24 mouse cellular contexts compared by ENCODE assay signal in genomic region chr4:139825326-139826112, GRCm38 (mm10). TPM values are rescaled to one million over a fixed set of nuclear protein-coding genes. Genes with fewer than 3 reads are reported as not detected.
A peak's percentile ranks its signal among the peaks of the same experiment; 100 is the strongest.
DNase-seq lines count a peak whose midpoint lies in the region; ATAC-seq lines count a peak whose summit lies in the region.
"Had no signal": no experiment of that assay in that cellular context is flagged by ENCODE, and none has a peak within 500 bp of the region (broad histone marks: within the 10 kb centered on the region; RNA-seq: fewer than 3 reads in every experiment).

No protein-coding gene starts in this region.

- no peaks in the 10 kb centered on the region for H3K4me1 ChIP-seq in embryonic facial prominence, embryonic 14.5 days (ENCODE audit: control insufficient read depth, insufficient read depth, low read length)
- H3K4me1 ChIP-seq in midbrain, embryonic 16.5 days (ENCODE audit: control insufficient read depth, insufficient read depth, low read length), result peaks cover 24% of the 10 kb centered on the region
- H3K4me1 ChIP-seq: megakaryocyte, embryonic 14.5 days had no signal

- no peak for ATAC-seq in embryonic facial prominence, embryonic 14.5 days (ENCODE audit: low read depth)
- ATAC-seq in midbrain, embryonic 16.5 days, result no peak
- ATAC-seq: forebrain, embryonic 16.5 days; intestine, postnatal 0 days had no signal

- H3K36me3 ChIP-seq in embryonic facial prominence, embryonic 14.5 days (ENCODE audit: control insufficient read depth, insufficient read depth, low read length), result no peaks in the 10 kb centered on the region
- H3K36me3 ChIP-seq in midbrain, embryonic 16.5 days (ENCODE audit: control insufficient read depth, insufficient read depth, low read length), result no peaks in the 10 kb centered on the region
- H3K36me3 ChIP-seq: heart, embryonic 13.5 days; limb, embryonic 15.5 days had no signal

- H3K9me3 ChIP-seq in embryonic facial prominence, embryonic 14.5 days (ENCODE audit: control insufficient read depth, low read length), result no peaks in the 10 kb centered on the region
- no peaks in the 10 kb centered on the region for H3K9me3 ChIP-seq in midbrain, embryonic 16.5 days (replicated peaks; ENCODE audit: control insufficient read depth, low read length, poor library complexity, severe bottlenecking)
- H3K9me3 ChIP-seq: heart, embryonic 13.5 days; limb, embryonic 15.5 days; megakaryocyte, embryonic 14.5 days had no signal

- no peak overlapping the region for H3K27ac ChIP-seq in embryonic facial prominence, embryonic 14.5 days (replicated peaks; ENCODE audit: low read depth, low read length)
- peak overlapping the region; percentile 51; the same call in 1 of the 2 replicates for H3K27ac ChIP-seq in midbrain, embryonic 16.5 days (ENCODE audit: low read length)
- H3K27ac ChIP-seq: heart, embryonic 13.5 days; limb, embryonic 15.5 days; stomach, postnatal 0 days had no signal

- DNase-seq in embryo, embryonic 10.5 days (ENCODE audit: low spot score), result peak; percentile 44
- no peak for DNase-seq in embryo, embryonic 11 days
- peak; percentile 51 for DNase-seq in ES-CJ7 (ENCODE audit: low read depth, low spot score)
- no peak for DNase-seq in embryonic facial prominence, embryonic 14.5 days (ENCODE audit: low spot score)
- no peak for DNase-seq in adrenal gland, postnatal 36 days
- DNase-seq in heart, adult 8-10 months (ENCODE audit: low spot score), result no peak
- DNase-seq in spleen, adult 12 weeks (ENCODE audit: low spot score), result no peak
- DNase-seq: adrenal gland, adult 8-10 months; cerebellum, adult 11-12 months; cerebellum, postnatal 25 days; kidney, postnatal 10 days; layer of hippocampus, adult 9-11 months; lung, postnatal 10 days; right cerebral cortex, postnatal 25 days had no signal

- H3K4me2 ChIP-seq in embryonic facial prominence, embryonic 14.5 days (ENCODE audit: low read depth, low read length), result peak overlapping the region; percentile 53; the same call in 1 of the 2 replicates
- H3K4me2 ChIP-seq in midbrain, embryonic 16.5 days (ENCODE audit: low read length), result peak overlapping the region; percentile 46; the same call in 1 of the 2 replicates
- H3K4me2 ChIP-seq: heart, embryonic 13.5 days; limb, embryonic 15.5 days had no signal

- 0 out of 2 replicates have a peak overlapping the region, but pooled peaks have one; percentile 16 for H3K9ac ChIP-seq in embryonic facial prominence, embryonic 14.5 days (ENCODE audit: low read depth, low read length)
- peak overlapping the region; percentile 39; the same call in 1 of the 2 replicates for H3K9ac ChIP-seq in midbrain, embryonic 16.5 days (ENCODE audit: low read depth, low read length)
- H3K9ac ChIP-seq: heart, embryonic 13.5 days; limb, embryonic 15.5 days had no signal

- no peak overlapping the region for H3K4me3 ChIP-seq in embryonic facial prominence, embryonic 14.5 days (ENCODE audit: low read depth, low read length)
- H3K4me3 ChIP-seq in midbrain, embryonic 16.5 days (ENCODE audit: low read depth, low read length), result no peak overlapping the region; the same call in 1 of the 2 replicates
- H3K4me3 ChIP-seq: heart, embryonic 13.5 days; limb, embryonic 15.5 days; megakaryocyte, embryonic 14.5 days had no signal

- peaks cover 100% of the 10 kb centered on the region for H3K27me3 ChIP-seq in embryonic facial prominence, embryonic 14.5 days (replicated peaks; ENCODE audit: control insufficient read depth, insufficient read depth, low read length)
- peaks cover 32% of the 10 kb centered on the region for H3K27me3 ChIP-seq in midbrain, embryonic 16.5 days (ENCODE audit: control insufficient read depth, insufficient read depth, low read depth, low read length)

- WGBS in embryonic facial prominence, embryonic 14.5 days, result 6% methylated on average over 14 of the region's 14 CpGs
- 4% methylated on average over 14 of the region's 14 CpGs for WGBS in midbrain, embryonic 16.5 days

RNA-seq across cellular contexts. Expression of gene Pax7, which starts 7.8 kb away (rescaled TPM):
- 2.6 TPM in 2 replicates for polyA plus RNA-seq in embryonic facial prominence, embryonic 14.5 days (2014; fragmentation: Nextera tagmentation; extraction: Ambion mirVana)
- polyA plus RNA-seq in midbrain, embryonic 16.5 days (2015; fragmentation: Nextera tagmentation; extraction: Ambion mirVana), result 2.3 and 4.4 TPM in 2 replicates
- not detected for total RNA-seq in adrenal gland, postnatal 36 days (2021)
- total RNA-seq in heart, adult 8-10 months (2022), result not detected
- total RNA-seq: adrenal gland, adult 8-10 months; granulocyte monocyte progenitor cell, adult 5-6 weeks; hematopoietic stem cell, adult 5-6 weeks had no signal
- polyA plus RNA-seq: forebrain, embryonic 16.5 days; heart, embryonic 13.5 days; intestine, postnatal 0 days; liver, embryonic 16.5 days; stomach, postnatal 0 days had no signal

Comparison
In these comparisons a context has a peak if more than half of its experiments do, and no peak if none do; other contexts are left out.
1. DNase-seq: peak in embryo, embryonic 10.5 days (single experiment) and ES-CJ7 (single experiment); none in embryo, embryonic 11 days (single experiment), embryonic facial prominence, embryonic 14.5 days (single experiment), adrenal gland, postnatal 36 days (0 of 2), heart, adult 8-10 months (single experiment) and spleen, adult 12 weeks (single experiment).